Mouse (Mus musculus): ENCODE data around the gene Eci1.

- no peak for TF ChIP-seq CTCF (IDR thresholded peaks at IDR 0.05; ENCODE audit: low read depth)
- no peak for TF ChIP-seq EP300 (IDR thresholded peaks at IDR 0.05; ENCODE audit: low read depth)
Measured at GRCm38 (mm10) chr17:24472512-24472911, 46.1 kb downstream of the Eci1 start.
